Mouse (Mus musculus): Measurements from ENCODE around the gene Lsm4. TPM values are rescaled to one million over a fixed set of nuclear protein-coding genes. Genes with fewer than 3 reads are reported as not detected.

The Lsm4 gene
- polyA plus RNA-seq (2012; rRNA removed): 130 and 135 TPM in 2 replicates

GRCm38 (mm10) chr8:70673079-70673856, at the start of gene Lsm4:
Gene Lsm4 (plus strand): TSS chr8:70673248.

DNA sequence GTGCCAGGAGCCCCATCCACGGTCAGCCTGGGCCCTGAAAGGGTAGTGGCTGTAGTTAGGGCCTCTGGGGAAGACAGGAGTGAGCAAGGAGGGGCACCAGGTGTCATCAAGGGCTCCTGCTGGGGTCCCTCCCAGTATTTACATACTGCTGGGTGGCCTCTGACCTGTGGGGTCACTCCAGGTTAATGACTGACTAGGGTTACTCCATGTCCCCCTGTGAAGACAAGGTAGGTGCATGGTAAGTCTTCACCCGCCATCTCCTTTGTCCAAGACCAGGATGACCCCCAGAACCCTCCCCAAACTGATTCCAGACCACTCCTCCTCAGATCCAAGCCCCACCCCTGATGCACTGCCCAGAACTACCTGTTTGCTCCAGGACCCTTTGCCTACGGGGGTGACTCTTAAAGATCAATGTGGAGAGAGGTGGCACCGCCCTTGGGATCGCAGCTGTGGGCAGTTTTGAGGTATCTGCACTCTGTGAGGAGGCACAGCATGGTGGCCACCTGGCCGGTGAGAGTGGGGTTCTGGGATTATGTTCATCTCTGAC, 40.6 kb upstream of the Lsm4 start, which contains the start of gene Gdf15:
TSS of gene Gdf15 (minus strand) at position 111 of the 547 bp plus-strand sequence.

GRCm38 (mm10) chr8:70660273-70660725, 12.7 kb upstream of the Lsm4 start, which contains the start of gene Pgpep1:
Gene Pgpep1 (minus strand): TSS chr8:70660388.

GRCm38 (mm10) chr8:70698310-70699109, 25.5 kb downstream of the Lsm4 start, which contains the start of gene Jund:
Gene Jund (plus strand): TSS chr8:70698949.

DNA sequence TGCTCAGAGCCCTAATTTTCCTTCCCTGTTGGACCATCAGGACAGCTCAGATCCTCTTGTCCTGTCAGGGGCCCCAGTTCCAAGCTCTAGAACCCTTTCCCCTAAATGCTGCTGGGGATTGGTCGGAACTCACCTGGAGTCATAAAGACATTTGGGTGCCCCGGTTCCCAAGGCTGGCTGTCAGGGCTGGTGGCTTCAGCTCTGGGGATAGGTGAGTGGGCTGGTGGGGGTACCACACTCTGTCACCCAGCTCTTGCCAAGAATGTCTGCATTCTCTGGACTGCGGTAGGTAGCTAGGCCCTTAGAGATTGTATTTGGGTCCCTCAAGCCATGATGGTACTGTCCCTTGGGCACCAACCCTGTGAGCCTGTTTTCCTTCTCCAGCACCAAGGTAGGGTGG, 30.2 kb downstream of the Lsm4 start, which contains the start of gene Iqcn:
TSS of gene Iqcn (plus strand) at position 171 of the 400 bp plus-strand sequence.

DNA sequence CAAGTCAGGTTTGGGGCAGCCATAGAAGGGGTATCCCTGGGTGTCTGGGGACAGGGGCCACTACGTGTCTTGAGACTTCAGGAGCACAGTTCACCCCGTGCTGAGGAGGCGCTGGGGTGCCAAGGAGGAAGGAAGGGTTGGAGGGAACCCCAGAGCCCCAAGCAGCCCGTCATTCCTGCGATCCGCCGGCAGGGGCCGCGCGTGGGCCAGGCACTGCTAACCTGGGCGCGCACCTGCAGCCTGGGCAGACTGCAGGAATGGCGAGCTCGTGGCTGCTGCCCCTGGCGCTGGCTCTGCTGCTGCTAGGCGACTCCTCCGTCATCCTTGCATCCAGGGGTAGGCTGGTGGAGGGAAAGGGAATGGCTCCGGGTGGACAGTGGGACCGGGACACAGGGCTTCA, 45.2 kb downstream of the Lsm4 start, which contains the start of gene Gm3336:
TSS of gene Gm3336 (plus strand) at position 247 of the 400 bp plus-strand sequence.

GRCm38 (mm10) chr8:70723486-70724210, 50.6 kb downstream of the Lsm4 start, which contains the start of gene Pde4c:
Gene Pde4c (plus strand): TSS chr8:70723720.

Other genes starting within 250 kb of the Lsm4 start
- 3.4 and 4.1 TPM in 2 replicates for gene Crtc1, start 233.7 kb upstream of the Lsm4 start, polyA plus RNA-seq (2012; rRNA removed)
- 5.5 and 6.0 TPM in 2 replicates for gene Klhl26, start 196.3 kb upstream of the Lsm4 start, polyA plus RNA-seq (2012; rRNA removed)
- 0.01 and 0.07 TPM in 2 replicates for gene Tmem59l, start 185.9 kb upstream of the Lsm4 start, polyA plus RNA-seq (2012; rRNA removed)
- gene Crlf1, start 180.1 kb upstream of the Lsm4 start, polyA plus RNA-seq (2012; rRNA removed): 1.6 and 2.2 TPM in 2 replicates
- 51.3 and 56.0 TPM in 2 replicates for gene Rex1bd, start 166.5 kb upstream of the Lsm4 start, polyA plus RNA-seq (2012; rRNA removed)
- 769 and 923 TPM in 2 replicates for gene Uba52, start 162.4 kb upstream of the Lsm4 start, polyA plus RNA-seq (2012; rRNA removed)
- 133 and 144 TPM in 2 replicates for gene Fkbp8, start 145.5 kb upstream of the Lsm4 start, polyA plus RNA-seq (2012; rRNA removed)
- 24.3 and 30.5 TPM in 2 replicates for gene Kxd1, start 145.3 kb upstream of the Lsm4 start, polyA plus RNA-seq (2012; rRNA removed)
- gene Ell, start 133.8 kb upstream of the Lsm4 start, polyA plus RNA-seq (2012; rRNA removed): 8.4 and 8.6 TPM in 2 replicates
- 53.0 and 63.5 TPM in 2 replicates for gene Isyna1, start 78.9 kb upstream of the Lsm4 start, polyA plus RNA-seq (2012; rRNA removed)
- gene Ssbp4, start 64.4 kb upstream of the Lsm4 start, polyA plus RNA-seq (2012; rRNA removed): 34.5 and 34.9 TPM in 2 replicates
- gene Lrrc25, start 57.1 kb upstream of the Lsm4 start, polyA plus RNA-seq (2012; rRNA removed): 3.7 and 5.1 TPM in 2 replicates
- 5.7 and 5.9 TPM in 2 replicates for gene Gdf15, start 40.8 kb upstream of the Lsm4 start, polyA plus RNA-seq (2012; rRNA removed)
- gene Pgpep1, start 12.9 kb upstream of the Lsm4 start, polyA plus RNA-seq (2012; rRNA removed): 7.8 and 8.5 TPM in 2 replicates
- gene Jund, start 25.7 kb downstream of the Lsm4 start, polyA plus RNA-seq (2012; rRNA removed): 26.4 and 29.1 TPM in 2 replicates
- not detected in 2 replicates for gene Iqcn, start 30.2 kb downstream of the Lsm4 start, polyA plus RNA-seq (2012; rRNA removed)
- gene Gm3336, start 45.3 kb downstream of the Lsm4 start, polyA plus RNA-seq (2012; rRNA removed): 0.08 TPM in 1 of 2 replicates, not detected in the other
- 1.2 and 1.6 TPM in 2 replicates for gene Pde4c, start 50.5 kb downstream of the Lsm4 start, polyA plus RNA-seq (2012; rRNA removed)
- 2.3 and 2.5 TPM in 2 replicates for gene Rab3a, start 81.4 kb downstream of the Lsm4 start, polyA plus RNA-seq (2012; rRNA removed)
- gene Mpv17l2, start 87.7 kb downstream of the Lsm4 start, polyA plus RNA-seq (2012; rRNA removed): 21.1 and 28.0 TPM in 2 replicates
- gene Pik3r2, start 103.5 kb downstream of the Lsm4 start, polyA plus RNA-seq (2012; rRNA removed): 16.7 and 18.5 TPM in 2 replicates
- 9.1 and 12.1 TPM in 2 replicates for gene Mast3, start 131.8 kb downstream of the Lsm4 start, polyA plus RNA-seq (2012; rRNA removed)
- gene Il12rb1, start 135.2 kb downstream of the Lsm4 start, polyA plus RNA-seq (2012; rRNA removed): 0.10 and 0.17 TPM in 2 replicates
- 32.1 and 35.4 TPM in 2 replicates for gene Arrdc2, start 166.5 kb downstream of the Lsm4 start, polyA plus RNA-seq (2012; rRNA removed)
- 0.21 and 0.31 TPM in 2 replicates for gene Kcnn1, start 190.0 kb downstream of the Lsm4 start, polyA plus RNA-seq (2012; rRNA removed)
- 35.9 and 39.9 TPM in 2 replicates for gene Ccdc124, start 200.7 kb downstream of the Lsm4 start, polyA plus RNA-seq (2012; rRNA removed)
- gene Slc5a5, start 219.5 kb downstream of the Lsm4 start, polyA plus RNA-seq (2012; rRNA removed): 0.07 and 0.08 TPM in 2 replicates
- 2,572 and 2,942 TPM in 2 replicates for gene Rpl18a, start 224.2 kb downstream of the Lsm4 start, polyA plus RNA-seq (2012; rRNA removed)
- 10.3 and 10.8 TPM in 2 replicates for gene Map1s, start 232.7 kb downstream of the Lsm4 start, polyA plus RNA-seq (2012; rRNA removed)